In the genomic region with DNA sequence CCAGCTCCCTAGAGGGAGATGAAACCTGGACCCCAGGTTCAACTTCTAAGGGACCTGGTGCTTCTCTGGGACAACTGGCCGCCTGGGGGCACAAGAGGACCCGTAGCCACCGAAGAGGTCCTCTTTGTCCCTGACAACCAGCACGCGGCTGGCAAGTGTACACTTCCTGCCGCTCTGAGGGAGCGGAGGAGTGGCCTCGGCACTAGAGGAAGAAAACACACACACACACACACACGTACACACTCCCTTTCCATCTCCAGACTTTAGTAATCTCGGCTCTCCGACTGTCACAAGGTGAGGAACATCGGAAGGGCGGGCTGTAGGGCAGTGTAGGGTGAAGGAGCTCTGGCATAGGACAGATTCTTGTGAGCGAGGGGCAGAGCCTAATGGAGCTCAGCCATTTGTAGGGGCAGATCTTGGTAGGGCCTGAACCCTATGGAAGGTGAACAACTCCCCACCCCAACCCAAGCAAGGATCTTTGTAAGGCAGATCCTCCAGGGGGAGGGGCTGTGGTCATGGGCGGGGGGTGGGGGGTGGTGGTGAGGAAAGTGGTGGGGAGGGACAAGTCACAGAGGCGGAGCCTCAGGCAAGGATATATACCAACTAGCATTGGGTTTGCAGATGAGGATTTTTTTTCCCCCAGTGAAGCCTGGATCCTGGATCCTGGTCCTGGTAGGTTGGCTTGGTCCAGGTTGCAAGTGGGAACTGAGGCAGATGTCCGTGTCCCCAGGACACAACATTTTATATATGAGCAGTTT, we compare ENCODE assay signal across 8 mouse cellular contexts. TPM values are rescaled to one million over a fixed set of nuclear protein-coding genes. Genes with fewer than 3 reads are reported as not detected.
A peak's percentile ranks its signal among the peaks of the same experiment; 100 is the strongest.
DNase-seq lines count a peak whose midpoint lies in the region; ATAC-seq and TF ChIP-seq lines count a peak whose summit lies in the region.

No protein-coding gene starts in this region.

- H3K4me2 ChIP-seq in heart, embryonic 12.5 days = peak overlapping the region; percentile 75
- peak overlapping the region; percentile 62 for H3K4me2 ChIP-seq in kidney, embryonic 15.5 days
- peak overlapping the region; percentile 59 for H3K4me2 ChIP-seq in liver, embryonic 16.5 days (ENCODE audit: low read depth, low read length)
- peak overlapping the region; percentile 47 for H3K4me2 ChIP-seq in neural tube, embryonic 11.5 days (ENCODE audit: low read depth)
- H3K4me2 ChIP-seq in stomach, embryonic 16.5 days (ENCODE audit: low read depth, low read length) = peak overlapping the region; percentile 78

- DNase-seq in neural tube, embryonic 11.5 days (ENCODE audit: low spot score) = peak; percentile 80

- ATAC-seq in heart, embryonic 12.5 days (ENCODE audit: insufficient number of reproducible peaks, low FRiP score) = peak; percentile 82
- peak; percentile 89 for ATAC-seq in kidney, embryonic 15.5 days (replicated peaks; ENCODE audit: low FRiP score)
- peak; percentile 81 for ATAC-seq in liver, embryonic 16.5 days (ENCODE audit: low read depth)
- ATAC-seq in neural tube, embryonic 11.5 days (ENCODE audit: insufficient read depth, low FRiP score, low TSS enrichment) = peak; percentile 86
- peak; percentile 85 for ATAC-seq in stomach, embryonic 16.5 days (ENCODE audit: insufficient read depth, low FRiP score)

- peak; percentile 76 for TF ChIP-seq CTCF in C2C12 (IDR thresholded peaks at IDR 0.05; ENCODE audit: control insufficient read depth, insufficient read depth, insufficient read length)
- TF ChIP-seq CTCF in bone marrow macrophage, adult 2 months (IDR thresholded peaks at IDR 0.05; ENCODE audit: low read depth, low read length) = peak; percentile 13; the same call in 1 of the 2 replicates
- TF ChIP-seq CTCF in embryonic fibroblast, embryonic 13.5 days (IDR thresholded peaks at IDR 0.05; ENCODE audit: borderline replicate concordance, insufficient read depth, low read length) = 0 out of 2 replicates have a peak, but pooled peaks have one; percentile 33

- H3K9me3 ChIP-seq in heart, embryonic 12.5 days (replicated peaks) = no peaks in the 10 kb centered on the region
- H3K9me3 ChIP-seq in kidney, embryonic 15.5 days (replicated peaks) = no peaks in the 10 kb centered on the region
- no peaks in the 10 kb centered on the region for H3K9me3 ChIP-seq in liver, embryonic 16.5 days (replicated peaks; ENCODE audit: control insufficient read depth, low read length)
- no peaks in the 10 kb centered on the region for H3K9me3 ChIP-seq in neural tube, embryonic 11.5 days (ENCODE audit: control insufficient read depth, low read length)
- H3K9me3 ChIP-seq in stomach, embryonic 16.5 days (replicated peaks; ENCODE audit: control insufficient read depth, low read length) = no peaks in the 10 kb centered on the region

- peaks cover 4% of the 10 kb centered on the region; the same call in 1 of the 2 replicates for H3K4me1 ChIP-seq in bone marrow macrophage, adult 2 months (ENCODE audit: control insufficient read depth, insufficient read depth, low read length)
- H3K4me1 ChIP-seq in embryonic fibroblast, embryonic 13.5 days (ENCODE audit: control insufficient read depth, insufficient read depth, low read length) = no peaks in the 10 kb centered on the region
- H3K4me1 ChIP-seq in heart, embryonic 12.5 days (replicated peaks) = peaks cover 24% of the 10 kb centered on the region
- H3K4me1 ChIP-seq in kidney, embryonic 15.5 days = peaks cover 33% of the 10 kb centered on the region
- peaks cover 16% of the 10 kb centered on the region for H3K4me1 ChIP-seq in liver, embryonic 16.5 days (ENCODE audit: control insufficient read depth, low read depth, low read length)
- 0 out of 2 replicates have a peak, but pooled peaks cover 4% of the 10 kb centered on the region for H3K4me1 ChIP-seq in neural tube, embryonic 11.5 days (ENCODE audit: control insufficient read depth, insufficient read depth, low read length)
- H3K4me1 ChIP-seq in stomach, embryonic 16.5 days (ENCODE audit: control insufficient read depth, insufficient read depth, low read length) = peaks cover 8% of the 10 kb centered on the region; the same call in 1 of the 2 replicates

- no peaks in the 10 kb centered on the region for H3K36me3 ChIP-seq in C2C12 (ENCODE audit: control insufficient read depth, insufficient read depth)
- H3K36me3 ChIP-seq in heart, embryonic 12.5 days = no peaks in the 10 kb centered on the region
- H3K36me3 ChIP-seq in kidney, embryonic 15.5 days = no peaks in the 10 kb centered on the region
- H3K36me3 ChIP-seq in liver, embryonic 16.5 days (ENCODE audit: control insufficient read depth, insufficient read depth) = no peaks in the 10 kb centered on the region
- H3K36me3 ChIP-seq in neural tube, embryonic 11.5 days (ENCODE audit: control insufficient read depth, insufficient read depth, low read length) = no peaks in the 10 kb centered on the region
- H3K36me3 ChIP-seq in stomach, embryonic 16.5 days (ENCODE audit: control insufficient read depth, insufficient read depth, low read length) = no peaks in the 10 kb centered on the region

- H3K27me3 ChIP-seq in C2C12 (ENCODE audit: control insufficient read depth, insufficient read depth, insufficient read length) = no peaks in the 10 kb centered on the region
- H3K27me3 ChIP-seq in heart, embryonic 12.5 days (replicated peaks) = no peaks in the 10 kb centered on the region
- H3K27me3 ChIP-seq in kidney, embryonic 15.5 days = no peaks in the 10 kb centered on the region
- H3K27me3 ChIP-seq in liver, embryonic 16.5 days (ENCODE audit: control insufficient read depth, insufficient read depth, low read depth, low read length) = no peaks in the 10 kb centered on the region
- no peaks in the 10 kb centered on the region for H3K27me3 ChIP-seq in neural tube, embryonic 11.5 days (ENCODE audit: control insufficient read depth, insufficient read depth, low read length)
- no peaks in the 10 kb centered on the region for H3K27me3 ChIP-seq in stomach, embryonic 16.5 days (ENCODE audit: control insufficient read depth, insufficient read depth, low read length)

- H3K9ac ChIP-seq in heart, embryonic 12.5 days = peak overlapping the region; percentile 59; the same call in 1 of the 2 replicates
- H3K9ac ChIP-seq in kidney, embryonic 15.5 days = peak overlapping the region; percentile 27; the same call in 1 of the 2 replicates
- H3K9ac ChIP-seq in liver, embryonic 16.5 days (ENCODE audit: low read depth, low read length) = peak overlapping the region; percentile 39; the same call in 1 of the 2 replicates
- peak overlapping the region; percentile 52 for H3K9ac ChIP-seq in neural tube, embryonic 11.5 days (ENCODE audit: low read length)
- H3K9ac ChIP-seq in stomach, embryonic 16.5 days (ENCODE audit: low read length) = peak overlapping the region; percentile 69

- no peaks in the 10 kb centered on the region for H3K79me3 ChIP-seq in C2C12 (ENCODE audit: low read depth)

- H3K79me2 ChIP-seq in C2C12 (ENCODE audit: control insufficient read depth, insufficient read depth) = no peaks in the 10 kb centered on the region

- peak overlapping the region; percentile 19 for H3K4me3 ChIP-seq in C2C12 (ENCODE audit: insufficient read depth, poor library complexity, severe bottlenecking)
- H3K4me3 ChIP-seq in bone marrow macrophage, adult 2 months (ENCODE audit: insufficient read depth, low read length) = peak overlapping the region; percentile 38
- H3K4me3 ChIP-seq in embryonic fibroblast, embryonic 13.5 days (ENCODE audit: insufficient read depth, low read length) = peak overlapping the region; percentile 22; the same call in 1 of the 2 replicates
- peak overlapping the region; percentile 51 for H3K4me3 ChIP-seq in heart, embryonic 12.5 days
- H3K4me3 ChIP-seq in kidney, embryonic 15.5 days (replicated peaks) = peak overlapping the region; percentile 43
- H3K4me3 ChIP-seq in liver, embryonic 16.5 days (ENCODE audit: low read depth, low read length) = peak overlapping the region; percentile 42
- H3K4me3 ChIP-seq in neural tube, embryonic 11.5 days (ENCODE audit: low read depth, low read length) = peak overlapping the region; percentile 19
- H3K4me3 ChIP-seq in stomach, embryonic 16.5 days (replicated peaks; ENCODE audit: low read length) = peak overlapping the region; percentile 48

- no peak overlapping the region for H3K27ac ChIP-seq in bone marrow macrophage, adult 2 months (ENCODE audit: insufficient read depth, low read depth, low read length)
- H3K27ac ChIP-seq in embryonic fibroblast, embryonic 13.5 days (ENCODE audit: insufficient read depth, low read length) = no peak overlapping the region
- peak overlapping the region; percentile 80 for H3K27ac ChIP-seq in heart, embryonic 12.5 days (ENCODE audit: poor library complexity, severe bottlenecking)
- H3K27ac ChIP-seq in kidney, embryonic 15.5 days = peak overlapping the region; percentile 77
- H3K27ac ChIP-seq in liver, embryonic 16.5 days (ENCODE audit: low read length) = no peak overlapping the region
- H3K27ac ChIP-seq in neural tube, embryonic 11.5 days (ENCODE audit: low read depth, low read length) = peak overlapping the region; percentile 11; the same call in 1 of the 2 replicates
- H3K27ac ChIP-seq in stomach, embryonic 16.5 days (ENCODE audit: low read length) = peak overlapping the region; percentile 70

- TF ChIP-seq POLR2A in bone marrow macrophage, adult 2 months (IDR thresholded peaks at IDR 0.05; ENCODE audit: borderline replicate concordance, low read depth, low read length) = no peak
- TF ChIP-seq POLR2A in embryonic fibroblast, embryonic 13.5 days (IDR thresholded peaks at IDR 0.05; ENCODE audit: low read depth, low read length) = peak; percentile 57

- 3% methylated on average over 17 of the region's 17 CpGs for WGBS in heart, embryonic 12.5 days
- WGBS in kidney, embryonic 15.5 days = 7% methylated on average over 17 of the region's 17 CpGs
- WGBS in liver, embryonic 16.5 days (ENCODE audit: insufficient replicate concordance) = 6% methylated on average over 17 of the region's 17 CpGs
- WGBS in neural tube, embryonic 11.5 days = 12% methylated on average over 17 of the region's 17 CpGs
- 6% methylated on average over 17 of the region's 17 CpGs for WGBS in stomach, embryonic 16.5 days

- peak overlapping the region; percentile 51 for H3ac ChIP-seq in C2C12 (ENCODE audit: control insufficient read depth, insufficient read length, low read depth)

RNA-seq across cellular contexts. Expression of gene Stk25, which starts 10.5 kb away (rescaled TPM):
- 57.6 TPM for polyA plus RNA-seq in C2C12 (2012; fragmentation: generic; extraction: Trizol)
- polyA plus RNA-seq in bone marrow macrophage, adult 2 months (2012; ENCODE audit: insufficient read depth, insufficient read length, missing spikeins) = 61.3 and 66.3 TPM in 2 replicates
- 100 and 115 TPM in 2 replicates for polyA plus RNA-seq in embryonic fibroblast, embryonic 13.5 days (2011; ENCODE audit: insufficient read length, low read depth, missing spikeins)
- polyA plus RNA-seq in heart, embryonic 12.5 days (2016; fragmentation: Nextera tagmentation; extraction: Ambion mirVana) = 133 and 143 TPM in 2 replicates
- polyA plus RNA-seq in kidney, embryonic 15.5 days (2015; fragmentation: Nextera tagmentation; extraction: Ambion mirVana) = 169 and 180 TPM in 2 replicates
- polyA plus RNA-seq in liver, embryonic 16.5 days (2015; fragmentation: Nextera tagmentation; extraction: Ambion mirVana) = 42.7 and 48.1 TPM in 2 replicates
- 236 and 251 TPM in 2 replicates for polyA plus RNA-seq in neural tube, embryonic 11.5 days (2014; fragmentation: Nextera tagmentation; extraction: Ambion mirVana)
- polyA plus RNA-seq in stomach, embryonic 16.5 days (2015; fragmentation: Nextera tagmentation; extraction: Ambion mirVana) = 135 and 142 TPM in 2 replicates

RNA-seq across cellular contexts. Expression of gene Bok, which starts 16.5 kb away (rescaled TPM):
- 219 TPM for polyA plus RNA-seq in C2C12 (2012; fragmentation: generic; extraction: Trizol)
- polyA plus RNA-seq in bone marrow macrophage, adult 2 months (2012; ENCODE audit: insufficient read depth, insufficient read length, missing spikeins) = 0.63 TPM in 1 of 2 replicates, not detected in the other
- 11.9 and 17.0 TPM in 2 replicates for polyA plus RNA-seq in embryonic fibroblast, embryonic 13.5 days (2011; ENCODE audit: insufficient read length, low read depth, missing spikeins)
- polyA plus RNA-seq in heart, embryonic 12.5 days (2016; fragmentation: Nextera tagmentation; extraction: Ambion mirVana) = 48.1 and 50.0 TPM in 2 replicates
- polyA plus RNA-seq in kidney, embryonic 15.5 days (2015; fragmentation: Nextera tagmentation; extraction: Ambion mirVana) = 79.2 and 92.8 TPM in 2 replicates
- polyA plus RNA-seq in liver, embryonic 16.5 days (2015; fragmentation: Nextera tagmentation; extraction: Ambion mirVana) = 4.2 and 5.3 TPM in 2 replicates
- polyA plus RNA-seq in neural tube, embryonic 11.5 days (2014; fragmentation: Nextera tagmentation; extraction: Ambion mirVana) = 32.2 and 32.3 TPM in 2 replicates
- 64.5 and 66.8 TPM in 2 replicates for polyA plus RNA-seq in stomach, embryonic 16.5 days (2015; fragmentation: Nextera tagmentation; extraction: Ambion mirVana)

Comparison
In these comparisons a context has a peak if more than half of its experiments do, and no peak if none do; other contexts are left out.
1. CTCF ChIP-seq: peak in every context shown above with its lines; median percentile 76 in C2C12; 33 in embryonic fibroblast, embryonic 13.5 days; 13 in bone marrow macrophage, adult 2 months.
2. H3K27ac ChIP-seq: peak in heart, embryonic 12.5 days (single experiment), kidney, embryonic 15.5 days (single experiment), neural tube, embryonic 11.5 days (single experiment) and stomach, embryonic 16.5 days (single experiment); none in bone marrow macrophage, adult 2 months (single experiment), embryonic fibroblast, embryonic 13.5 days (single experiment) and liver, embryonic 16.5 days (single experiment).
3. Peak in every context shown above with its lines, with median percentiles within 50 percentile points of each other: H3K4me3 ChIP-seq, ATAC-seq, H3K4me2 ChIP-seq and H3K9ac ChIP-seq.